Comparison of ENCODE assay signal across 8 mouse cellular contexts in the genomic region with DNA sequence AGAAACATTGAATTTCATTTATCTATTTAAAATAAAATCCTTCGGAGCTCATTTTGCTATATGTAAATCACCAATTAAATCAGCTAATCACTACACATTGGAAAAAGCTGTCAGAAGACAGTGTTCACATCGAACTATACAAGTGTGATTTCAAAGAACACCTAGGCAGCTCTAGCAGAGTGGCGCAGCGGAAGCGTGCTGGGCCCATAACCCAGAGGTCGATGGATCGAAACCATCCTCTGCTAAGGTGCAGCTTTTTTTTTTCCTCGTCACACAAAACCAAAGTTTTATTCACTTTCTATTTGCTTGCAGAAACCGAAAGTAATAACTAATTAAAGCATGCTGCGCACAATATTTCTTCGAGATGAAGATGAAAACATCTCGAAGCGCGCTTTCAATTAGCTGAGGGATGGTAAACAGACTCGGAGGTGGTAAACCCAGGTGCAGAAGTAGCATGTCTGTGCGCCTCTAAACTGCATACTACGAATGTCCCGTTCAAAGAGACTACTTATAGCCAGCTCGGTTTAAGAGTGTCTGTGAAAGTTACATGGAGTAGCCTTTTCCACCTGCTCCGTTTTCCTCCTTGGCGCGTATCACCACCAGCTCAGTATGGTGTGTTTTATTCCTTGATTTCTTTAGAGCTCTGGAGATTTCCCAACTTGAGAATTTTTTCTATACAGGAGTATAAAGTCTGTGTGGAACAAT. TPM values are rescaled to one million over a fixed set of nuclear protein-coding genes. Genes with fewer than 3 reads are reported as not detected.
A peak's percentile ranks its signal among the peaks of the same experiment; 100 is the strongest.
DNase-seq lines count a peak whose midpoint lies in the region; ATAC-seq lines count a peak whose summit lies in the region.

No protein-coding gene starts in this region.

- peak overlapping the region; percentile 5; the same call in 1 of the 2 replicates for H3K9ac ChIP-seq in hindbrain, embryonic 11.5 days (ENCODE audit: low read depth, low read length)

- H3K36me3 ChIP-seq in hindbrain, embryonic 11.5 days (ENCODE audit: control insufficient read depth, insufficient read depth, low read length): no peaks in the 10 kb centered on the region

- ATAC-seq in hindbrain, embryonic 11.5 days (ENCODE audit: low FRiP score): peak; percentile 83

- no peaks in the 10 kb centered on the region; the same call in 1 of the 2 replicates for H3K4me1 ChIP-seq in hindbrain, embryonic 11.5 days (replicated peaks; ENCODE audit: control insufficient read depth, insufficient read depth, low read length)

- H3K27me3 ChIP-seq in hindbrain, embryonic 11.5 days (ENCODE audit: control insufficient read depth, insufficient read depth, low read length): no peaks in the 10 kb centered on the region

- H3K4me3 ChIP-seq in hindbrain, embryonic 11.5 days (ENCODE audit: low read depth, low read length): peak overlapping the region; percentile 37

- peak; percentile 80 for DNase-seq in NIH3T3 (ENCODE audit: low read depth)
- DNase-seq in cerebellum, adult 9-11 months: peak; percentile 80
- DNase-seq in frontal cortex, adult 2 months (ENCODE audit: extremely low spot score in 1 of 2, low spot score in 1 of 2): peak; percentile 69 to 93
- DNase-seq in hindbrain, embryonic 11.5 days (ENCODE audit: low spot score): peak; percentile 85
- peak; percentile 67 for DNase-seq in layer of hippocampus, adult 9-11 months
- peak; percentile 80 for DNase-seq in lung, postnatal 10 days
- DNase-seq in ovary, postnatal 36 days (ENCODE audit: low spot score): peak; percentile 67
- DNase-seq in thymus, postnatal 14 days: peak; percentile 85

- WGBS in hindbrain, embryonic 11.5 days: 1% methylated on average over 22 of the region's 22 CpGs

- H3K27ac ChIP-seq in hindbrain, embryonic 11.5 days (ENCODE audit: low read depth, low read length): no peak overlapping the region

- H3K4me2 ChIP-seq in hindbrain, embryonic 11.5 days (replicated peaks; ENCODE audit: low read depth, low read length): peak overlapping the region; percentile 30

- H3K9me3 ChIP-seq in hindbrain, embryonic 11.5 days (ENCODE audit: control insufficient read depth, low read length): no peaks in the 10 kb centered on the region

RNA-seq across cellular contexts. Expression of gene Hist1h2bl, which starts 5.0 kb away (rescaled TPM):
- not detected in 2 replicates for polyA plus RNA-seq in frontal cortex, adult 2 months (2012; rRNA removed)
- polyA plus RNA-seq in hindbrain, embryonic 11.5 days (2014; fragmentation: Nextera tagmentation; extraction: Ambion mirVana): 2.1 and 3.0 TPM in 2 replicates

RNA-seq across cellular contexts. Expression of gene Hist1h2ai, which starts 5.2 kb away (rescaled TPM):
- polyA plus RNA-seq in frontal cortex, adult 2 months (2012; rRNA removed): 1.2 and 1.5 TPM in 2 replicates
- 17.3 and 25.6 TPM in 2 replicates for polyA plus RNA-seq in hindbrain, embryonic 11.5 days (2014; fragmentation: Nextera tagmentation; extraction: Ambion mirVana)

RNA-seq across cellular contexts. Expression of gene Hist1h3h, which starts 6.5 kb away (rescaled TPM):
- 1.8 TPM in 2 replicates for polyA plus RNA-seq in frontal cortex, adult 2 months (2012; rRNA removed)
- polyA plus RNA-seq in hindbrain, embryonic 11.5 days (2014; fragmentation: Nextera tagmentation; extraction: Ambion mirVana): 12.7 and 20.0 TPM in 2 replicates

RNA-seq across cellular contexts. Expression of gene Hist1h2bm, which starts 10.9 kb away (rescaled TPM):
- polyA plus RNA-seq in frontal cortex, adult 2 months (2012; rRNA removed): 0.52 and 0.80 TPM in 2 replicates
- 4.2 and 4.3 TPM in 2 replicates for polyA plus RNA-seq in hindbrain, embryonic 11.5 days (2014; fragmentation: Nextera tagmentation; extraction: Ambion mirVana)

RNA-seq across cellular contexts. Expression of gene Olfr1359, which starts 13.1 kb away (rescaled TPM):
- not detected in 2 replicates for polyA plus RNA-seq in frontal cortex, adult 2 months (2012; rRNA removed)
- polyA plus RNA-seq in hindbrain, embryonic 11.5 days (2014; fragmentation: Nextera tagmentation; extraction: Ambion mirVana): not detected in 2 replicates
